Mouse (Mus musculus) spleen, postnatal 0 days (tissue): ENCODE results near the gene A930004D18Rik. TPM values are rescaled to one million over a fixed set of nuclear protein-coding genes. Genes with fewer than 3 reads are reported as not detected.

ENCODE experiments used
- polyA plus RNA-seq: library from polyadenylated mRNA; unstranded; fragments of >200 nt; fragmentation: Nextera tagmentation; extraction: Ambion mirVana; gene quantifications from 2 replicates; pipeline ENCODE4 v1.2.1, GENCODE M21; 2015

A930004D18Rik gene
- 2.5 and 2.7 TPM in 2 replicates for polyA plus RNA-seq

GRCm38 (mm10) chr2:18037491-18037890 is at the start of gene A930004D18Rik:
Gene A930004D18Rik (minus strand): TSS chr2:18037737.

GRCm38 (mm10) chr2:18055016-18055928 is 17.7 kb upstream of the A930004D18Rik start, which contains the start of gene Mllt10:
Gene Mllt10 (plus strand): TSS chr2:18055237.

GRCm38 (mm10) chr2:18048453-18049075 is 11.0 kb upstream of the A930004D18Rik start, which contains the start of gene Skida1:
Gene Skida1 (minus strand): TSS chr2:18049051.

DNA sequence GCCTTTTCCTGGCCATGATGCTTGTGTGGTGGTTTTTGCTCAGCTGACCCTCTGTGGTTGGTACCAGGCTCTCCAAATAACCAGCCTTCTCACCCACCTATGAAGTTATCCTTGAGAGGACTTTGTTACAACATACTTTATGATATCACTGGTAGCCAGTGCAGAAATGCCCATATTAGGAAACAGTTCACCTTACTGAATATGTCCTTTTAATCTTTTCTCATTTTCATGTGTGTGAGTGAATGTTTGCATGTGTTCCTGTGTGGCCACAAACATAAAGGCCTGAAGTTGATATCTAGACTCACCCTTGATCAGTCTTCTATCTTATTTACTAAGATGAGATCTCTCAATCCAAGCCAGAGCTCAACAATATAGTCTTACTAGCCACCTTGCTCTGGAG is 40.7 kb downstream of the A930004D18Rik start, which contains the start of gene H2al2a:
TSS of gene H2al2a (minus strand) at position 101 of the 400 bp plus-strand sequence.

Other genes with a start within 250 kb of the A930004D18Rik start
- not detected in 2 replicates for gene H2al2a, start 40.8 kb downstream of the A930004D18Rik start, polyA plus RNA-seq
- 0.36 and 0.41 TPM in 2 replicates for gene Skida1, start 11.3 kb upstream of the A930004D18Rik start, polyA plus RNA-seq
- gene Mllt10, start 17.5 kb upstream of the A930004D18Rik start, polyA plus RNA-seq = 44.5 and 49.5 TPM in 2 replicates